Mouse (Mus musculus) kidney, adult 18-20 months (tissue): Measurements from ENCODE around the gene Gpr162.
"Not testable (repeated sequence)": the region's sequence is repeated elsewhere in the genome, so short reads cannot be mapped to it uniquely, and the experiment has no call there.

Source experiments
- DNase-seq: peaks from one replicate; pipeline ENCODE4 v3.0.0; 2021

Gpr162 gene

GRCm38 (mm10) chr6:124810566-124811402 lies 53.0 kb downstream of the Gpr162 start:
- not testable (repeated sequence) for DNase-seq

- peak; percentile 28 for DNase-seq
Measured at GRCm38 (mm10) chr6:124809775-124810538, 53.8 kb downstream of the Gpr162 start.

GRCm38 (mm10) chr6:124809052-124809774 lies 54.6 kb downstream of the Gpr162 start:
- DNase-seq: peak; percentile 91
